Comparison of ENCODE assay signal across 8 mouse cellular contexts in genomic region chr11:69582230-69582805, GRCm38 (mm10). TPM values are rescaled to one million over a fixed set of nuclear protein-coding genes. Genes with fewer than 3 reads are reported as not detected.
A peak's percentile ranks its signal among the peaks of the same experiment; 100 is the strongest.
DNase-seq lines count a peak whose midpoint lies in the region; ATAC-seq and TF ChIP-seq lines count a peak whose summit lies in the region.

No protein-coding gene starts in this region.

- no peaks in the 10 kb centered on the region for H3K9me3 ChIP-seq in megakaryocyte, embryonic 14.5 days
- no peaks in the 10 kb centered on the region for H3K9me3 ChIP-seq in forebrain, embryonic 13.5 days (replicated peaks)
- no peaks in the 10 kb centered on the region for H3K9me3 ChIP-seq in limb, embryonic 14.5 days (ENCODE audit: control insufficient read depth, low read length)
- H3K9me3 ChIP-seq in stomach, embryonic 16.5 days (replicated peaks; ENCODE audit: control insufficient read depth, low read length), result no peaks in the 10 kb centered on the region

- no peak for ATAC-seq in megakaryocyte, adult 5-6 weeks (ENCODE audit: poor library complexity, severe bottlenecking)
- no peak for ATAC-seq in forebrain, embryonic 13.5 days
- no peak for ATAC-seq in limb, embryonic 14.5 days (ENCODE audit: low FRiP score, low read depth)
- no peak for ATAC-seq in stomach, embryonic 16.5 days (ENCODE audit: insufficient read depth, low FRiP score)

- H3K36me3 ChIP-seq in megakaryocyte, embryonic 14.5 days (replicated peaks; ENCODE audit: low read length), result peaks cover 41% of the 10 kb centered on the region
- H3K36me3 ChIP-seq in forebrain, embryonic 13.5 days (ENCODE audit: poor library complexity, severe bottlenecking), result peaks cover 10% of the 10 kb centered on the region
- H3K36me3 ChIP-seq in limb, embryonic 14.5 days (ENCODE audit: control insufficient read depth, insufficient read depth, low read length), result peaks cover 25% of the 10 kb centered on the region
- peaks cover 4% of the 10 kb centered on the region; the same call in 1 of the 2 replicates for H3K36me3 ChIP-seq in stomach, embryonic 16.5 days (ENCODE audit: control insufficient read depth, insufficient read depth, low read length)

- peak overlapping the region; percentile 100 for H3K4me3 ChIP-seq in megakaryocyte, embryonic 14.5 days (replicated peaks)
- H3K4me3 ChIP-seq in forebrain, embryonic 13.5 days, result peak overlapping the region; percentile 67
- peak overlapping the region; percentile 83 for H3K4me3 ChIP-seq in limb, embryonic 14.5 days (replicated peaks; ENCODE audit: low read length)
- H3K4me3 ChIP-seq in stomach, embryonic 16.5 days (replicated peaks; ENCODE audit: low read length), result peak overlapping the region; percentile 87; the same call in 1 of the 2 replicates

- TF ChIP-seq POLR2A in limb, embryonic 14.5 days (IDR thresholded peaks at IDR 0.05; ENCODE audit: borderline replicate concordance, extremely low read depth, insufficient read depth, insufficient read length), result no peak

- peak overlapping the region; percentile 91 for H3K4me2 ChIP-seq in forebrain, embryonic 13.5 days
- H3K4me2 ChIP-seq in limb, embryonic 14.5 days (replicated peaks; ENCODE audit: low read depth, low read length, severe bottlenecking), result peak overlapping the region; percentile 73
- peak overlapping the region; percentile 75 for H3K4me2 ChIP-seq in stomach, embryonic 16.5 days (ENCODE audit: low read depth, low read length)

- no peaks in the 10 kb centered on the region for H3K27me3 ChIP-seq in megakaryocyte, embryonic 14.5 days (replicated peaks)
- no peaks in the 10 kb centered on the region for H3K27me3 ChIP-seq in forebrain, embryonic 13.5 days
- no peaks in the 10 kb centered on the region for H3K27me3 ChIP-seq in limb, embryonic 14.5 days (ENCODE audit: control insufficient read depth, insufficient read depth, low read length)
- no peaks in the 10 kb centered on the region for H3K27me3 ChIP-seq in stomach, embryonic 16.5 days (ENCODE audit: control insufficient read depth, insufficient read depth, low read length)

- H3K9ac ChIP-seq in forebrain, embryonic 13.5 days, result peak overlapping the region; percentile 88
- H3K9ac ChIP-seq in limb, embryonic 14.5 days (ENCODE audit: low read depth, low read length, severe bottlenecking), result peak overlapping the region; percentile 81
- peak overlapping the region; percentile 40; the same call in 1 of the 2 replicates for H3K9ac ChIP-seq in stomach, embryonic 16.5 days (ENCODE audit: low read length)

- 66% methylated on average over 9 of the region's 9 CpGs for WGBS in forebrain, embryonic 13.5 days
- 69% methylated on average over 9 of the region's 9 CpGs for WGBS in limb, embryonic 14.5 days
- 62% methylated on average over 9 of the region's 9 CpGs for WGBS in stomach, embryonic 16.5 days

- peaks cover 65% of the 10 kb centered on the region for H3K4me1 ChIP-seq in megakaryocyte, embryonic 14.5 days
- peaks cover 35% of the 10 kb centered on the region for H3K4me1 ChIP-seq in forebrain, embryonic 13.5 days
- peaks cover 18% of the 10 kb centered on the region for H3K4me1 ChIP-seq in limb, embryonic 14.5 days (ENCODE audit: control insufficient read depth, insufficient read depth, low read length)
- H3K4me1 ChIP-seq in stomach, embryonic 16.5 days (ENCODE audit: control insufficient read depth, insufficient read depth, low read length), result peaks cover 21% of the 10 kb centered on the region

- H3K27ac ChIP-seq in forebrain, embryonic 13.5 days, result no peak overlapping the region
- no peak overlapping the region for H3K27ac ChIP-seq in limb, embryonic 14.5 days (replicated peaks; ENCODE audit: low read depth, low read length)
- H3K27ac ChIP-seq in stomach, embryonic 16.5 days (ENCODE audit: low read length), result no peak overlapping the region

- no peak for DNase-seq in limb, embryonic 14.5 days (ENCODE audit: low spot score)
- no peak for DNase-seq in adipocyte (ENCODE audit: low spot score)
- no peak for DNase-seq in spleen, postnatal 10 days (ENCODE audit: low spot score in 2 of 2)
- no peak for DNase-seq in thymus, postnatal 4 days

RNA-seq across cellular contexts. Expression of gene Trp53, which starts 2.2 kb away (rescaled TPM):
- 53.2 and 68.6 TPM in 2 replicates for polyA plus RNA-seq in megakaryocyte, embryonic 14.5 days (2012; ENCODE audit: insufficient read depth, low replicate concordance)
- total RNA-seq in megakaryocyte, adult 5-6 weeks (2015), result 59.2 and 64.7 TPM in 2 replicates
- 21.8 and 28.3 TPM in 2 replicates for total RNA-seq in megakaryocyte, adult 5-6 weeks (2017)
- polyA plus RNA-seq in forebrain, embryonic 13.5 days (2015; fragmentation: Nextera tagmentation; extraction: Ambion mirVana), result 119 and 129 TPM in 2 replicates
- 173 and 200 TPM in 2 replicates for polyA plus RNA-seq in limb, embryonic 14.5 days (2012; rRNA removed)
- 138 and 155 TPM in 2 replicates for polyA plus RNA-seq in limb, embryonic 14.5 days (2014; fragmentation: Nextera tagmentation; extraction: Ambion mirVana)
- polyA plus RNA-seq in stomach, embryonic 16.5 days (2015; fragmentation: Nextera tagmentation; extraction: Ambion mirVana), result 118 and 120 TPM in 2 replicates

RNA-seq across cellular contexts. Expression of gene Wrap53, which starts 2.3 kb away (rescaled TPM):
- 19.7 and 50.2 TPM in 2 replicates for polyA plus RNA-seq in megakaryocyte, embryonic 14.5 days (2012; ENCODE audit: insufficient read depth, low replicate concordance)
- 11.8 and 12.2 TPM in 2 replicates for total RNA-seq in megakaryocyte, adult 5-6 weeks (2015)
- 5.3 and 5.9 TPM in 2 replicates for total RNA-seq in megakaryocyte, adult 5-6 weeks (2017)
- polyA plus RNA-seq in forebrain, embryonic 13.5 days (2015; fragmentation: Nextera tagmentation; extraction: Ambion mirVana), result 32.0 and 35.1 TPM in 2 replicates
- polyA plus RNA-seq in limb, embryonic 14.5 days (2012; rRNA removed), result 19.0 and 25.1 TPM in 2 replicates
- polyA plus RNA-seq in limb, embryonic 14.5 days (2014; fragmentation: Nextera tagmentation; extraction: Ambion mirVana), result 20.6 and 20.8 TPM in 2 replicates
- polyA plus RNA-seq in stomach, embryonic 16.5 days (2015; fragmentation: Nextera tagmentation; extraction: Ambion mirVana), result 19.3 and 21.6 TPM in 2 replicates

RNA-seq across cellular contexts. Expression of gene Efnb3, which starts 22.3 kb away (rescaled TPM):
- polyA plus RNA-seq in megakaryocyte, embryonic 14.5 days (2012; ENCODE audit: insufficient read depth, low replicate concordance), result 0.51 and 2.1 TPM in 2 replicates
- 0.11 TPM in 1 of 2 replicates, not detected in the other for total RNA-seq in megakaryocyte, adult 5-6 weeks (2015)
- total RNA-seq in megakaryocyte, adult 5-6 weeks (2017), result 0.45 TPM in 1 of 2 replicates, not detected in the other
- 63.1 and 72.0 TPM in 2 replicates for polyA plus RNA-seq in forebrain, embryonic 13.5 days (2015; fragmentation: Nextera tagmentation; extraction: Ambion mirVana)
- polyA plus RNA-seq in limb, embryonic 14.5 days (2012; rRNA removed), result 57.6 and 78.1 TPM in 2 replicates
- 12.7 and 14.6 TPM in 2 replicates for polyA plus RNA-seq in limb, embryonic 14.5 days (2014; fragmentation: Nextera tagmentation; extraction: Ambion mirVana)
- 7.2 and 7.3 TPM in 2 replicates for polyA plus RNA-seq in stomach, embryonic 16.5 days (2015; fragmentation: Nextera tagmentation; extraction: Ambion mirVana)

RNA-seq across cellular contexts. Expression of gene Atp1b2, which starts 23.4 kb away (rescaled TPM):
- polyA plus RNA-seq in megakaryocyte, embryonic 14.5 days (2012; ENCODE audit: insufficient read depth, low replicate concordance), result 2.8 and 4.2 TPM in 2 replicates
- total RNA-seq in megakaryocyte, adult 5-6 weeks (2015), result 0.91 and 2.2 TPM in 2 replicates
- total RNA-seq in megakaryocyte, adult 5-6 weeks (2017), result 0.26 and 0.45 TPM in 2 replicates
- polyA plus RNA-seq in forebrain, embryonic 13.5 days (2015; fragmentation: Nextera tagmentation; extraction: Ambion mirVana), result 12.7 and 14.0 TPM in 2 replicates
- 17.9 and 20.6 TPM in 2 replicates for polyA plus RNA-seq in limb, embryonic 14.5 days (2012; rRNA removed)
- 9.1 and 10.4 TPM in 2 replicates for polyA plus RNA-seq in limb, embryonic 14.5 days (2014; fragmentation: Nextera tagmentation; extraction: Ambion mirVana)
- 9.5 and 10.4 TPM in 2 replicates for polyA plus RNA-seq in stomach, embryonic 16.5 days (2015; fragmentation: Nextera tagmentation; extraction: Ambion mirVana)

RNA-seq across cellular contexts. Expression of gene Dnah2, which starts 33.4 kb away (rescaled TPM):
- polyA plus RNA-seq in megakaryocyte, embryonic 14.5 days (2012; ENCODE audit: insufficient read depth, low replicate concordance), result 0.95 TPM in 1 of 2 replicates, not detected in the other
- 0.54 and 1.8 TPM in 2 replicates for total RNA-seq in megakaryocyte, adult 5-6 weeks (2015)
- 2.1 and 8.0 TPM in 2 replicates for total RNA-seq in megakaryocyte, adult 5-6 weeks (2017)
- 1.7 and 2.0 TPM in 2 replicates for polyA plus RNA-seq in forebrain, embryonic 13.5 days (2015; fragmentation: Nextera tagmentation; extraction: Ambion mirVana)
- 4.5 and 4.7 TPM in 2 replicates for polyA plus RNA-seq in limb, embryonic 14.5 days (2012; rRNA removed)
- polyA plus RNA-seq in limb, embryonic 14.5 days (2014; fragmentation: Nextera tagmentation; extraction: Ambion mirVana), result 3.6 and 4.2 TPM in 2 replicates
- 0.54 and 0.69 TPM in 2 replicates for polyA plus RNA-seq in stomach, embryonic 16.5 days (2015; fragmentation: Nextera tagmentation; extraction: Ambion mirVana)
